Mouse (Mus musculus) right cerebral cortex, postnatal 4 days (tissue): ENCODE data around the gene Lgr4.

Experiments
- DNase-seq: peaks from one replicate; pipeline ENCODE4 v3.0.0-alpha.2; 2022

Gene Lgr4

DNA sequence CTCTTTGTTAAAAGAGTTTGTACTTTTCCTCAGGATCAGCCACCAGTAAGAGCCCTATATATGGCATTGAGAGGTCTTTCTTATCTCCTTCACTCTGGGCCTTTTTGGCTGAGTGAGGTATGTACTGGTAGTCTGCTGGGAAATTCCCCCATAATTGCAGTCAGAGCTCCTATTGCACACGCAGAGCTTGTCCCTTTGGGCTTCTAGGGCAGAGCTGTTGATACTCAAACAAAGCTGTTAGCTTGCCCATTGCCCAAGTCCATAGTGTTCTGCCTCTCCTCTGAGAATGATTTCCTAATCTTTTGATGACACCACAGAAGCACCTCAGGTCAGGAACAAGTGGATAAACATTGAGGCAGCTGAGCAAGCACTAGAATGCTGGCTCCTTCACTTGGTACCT, 67.5 kb downstream of the Lgr4 start:
- no peak for DNase-seq

DNA sequence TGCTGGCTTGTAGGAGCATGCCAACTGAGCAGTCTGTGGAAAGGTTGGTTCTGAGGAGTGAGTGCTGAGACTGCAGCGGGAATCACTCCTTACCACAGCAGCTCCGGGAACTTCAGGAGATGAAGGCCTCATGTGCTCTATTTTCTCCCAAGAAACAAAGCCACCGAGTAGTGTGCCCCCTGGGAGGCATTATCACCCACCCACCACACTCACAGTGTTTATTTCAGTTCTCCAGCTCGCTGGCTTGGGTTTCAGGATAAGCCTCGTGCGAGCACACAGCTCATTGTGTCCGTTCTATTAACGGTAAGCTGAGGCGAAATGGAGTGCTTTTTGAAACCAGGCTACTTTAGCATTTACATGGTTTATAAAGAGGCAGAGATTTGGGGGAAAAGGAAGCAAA, 68.1 kb downstream of the Lgr4 start:
- DNase-seq, result no peak

DNA sequence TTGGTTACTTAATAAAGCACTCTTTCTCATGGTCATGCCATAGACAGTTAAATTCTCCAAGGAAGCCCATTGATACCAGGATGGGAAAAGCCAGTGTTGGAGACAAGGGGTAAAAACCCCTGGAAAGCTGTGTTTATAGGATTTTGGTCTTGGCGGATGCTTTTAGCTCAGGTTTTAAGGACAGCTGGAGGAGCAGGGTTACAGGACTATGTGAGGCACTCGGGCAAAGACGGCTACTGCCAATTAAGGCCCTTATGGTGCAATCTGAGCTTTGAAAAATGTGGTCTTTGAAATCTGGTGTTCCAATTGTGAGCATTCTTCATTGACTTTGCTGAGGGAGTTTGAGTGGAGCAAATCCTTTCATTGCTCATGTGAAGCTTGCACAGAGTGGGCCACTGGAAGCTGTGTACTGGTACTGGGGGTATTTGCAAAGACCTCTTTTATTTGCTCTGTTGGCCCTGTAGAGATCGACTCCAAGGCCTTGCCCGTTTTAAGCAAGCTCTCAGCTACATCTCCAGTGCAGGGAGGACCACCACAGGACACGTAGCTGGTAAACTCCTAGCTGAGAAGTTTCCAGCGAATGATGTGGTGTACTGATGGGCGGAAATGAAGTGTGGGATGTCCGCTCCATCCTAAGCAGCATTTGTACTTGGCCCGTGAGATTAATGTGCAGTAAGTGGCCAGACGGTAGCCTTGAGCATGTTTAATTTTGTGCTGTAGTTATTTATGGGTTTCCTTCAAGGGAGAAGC, 68.8 kb downstream of the Lgr4 start:
- DNase-seq, result no peak

DNA sequence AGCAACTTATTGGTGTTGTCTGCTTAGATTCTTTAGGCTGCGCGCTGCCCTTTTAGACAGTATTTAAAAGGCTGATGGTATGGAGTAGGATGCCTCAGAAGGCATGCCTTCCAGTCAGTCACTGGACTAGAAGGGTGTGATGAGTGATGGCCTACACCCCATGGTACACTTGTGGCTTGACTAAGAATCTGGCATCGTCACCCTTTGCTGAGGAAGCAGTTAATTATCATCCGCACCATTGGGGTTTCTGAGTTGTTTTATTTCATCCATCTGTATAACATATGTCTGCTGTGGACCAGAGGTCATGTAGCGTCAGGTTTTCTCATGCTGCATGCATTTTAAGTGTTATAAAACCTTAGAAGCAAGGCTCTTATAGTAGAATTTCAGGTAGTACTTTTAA, 70.5 kb downstream of the Lgr4 start:
- no peak for DNase-seq

DNA sequence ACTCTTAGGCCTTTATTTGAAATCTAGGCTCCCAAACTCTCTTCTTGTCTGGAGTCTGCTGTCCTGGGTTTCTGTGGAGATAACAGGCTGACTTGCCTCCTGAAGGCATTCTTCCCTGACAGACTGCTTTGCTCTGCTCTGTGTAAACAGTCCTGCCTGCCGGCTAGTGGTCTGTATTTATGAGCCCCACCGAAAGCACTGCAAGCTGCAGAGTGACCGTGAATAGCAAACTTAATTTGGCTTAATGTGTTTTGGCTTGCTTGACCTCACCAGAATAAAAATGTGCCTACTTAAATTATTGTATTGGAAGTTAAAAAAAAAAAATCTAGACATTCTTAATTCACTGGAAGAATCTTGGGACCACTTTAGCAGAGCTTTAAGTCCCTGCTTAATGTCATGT, 71.7 kb downstream of the Lgr4 start:
- no peak for DNase-seq

DNA sequence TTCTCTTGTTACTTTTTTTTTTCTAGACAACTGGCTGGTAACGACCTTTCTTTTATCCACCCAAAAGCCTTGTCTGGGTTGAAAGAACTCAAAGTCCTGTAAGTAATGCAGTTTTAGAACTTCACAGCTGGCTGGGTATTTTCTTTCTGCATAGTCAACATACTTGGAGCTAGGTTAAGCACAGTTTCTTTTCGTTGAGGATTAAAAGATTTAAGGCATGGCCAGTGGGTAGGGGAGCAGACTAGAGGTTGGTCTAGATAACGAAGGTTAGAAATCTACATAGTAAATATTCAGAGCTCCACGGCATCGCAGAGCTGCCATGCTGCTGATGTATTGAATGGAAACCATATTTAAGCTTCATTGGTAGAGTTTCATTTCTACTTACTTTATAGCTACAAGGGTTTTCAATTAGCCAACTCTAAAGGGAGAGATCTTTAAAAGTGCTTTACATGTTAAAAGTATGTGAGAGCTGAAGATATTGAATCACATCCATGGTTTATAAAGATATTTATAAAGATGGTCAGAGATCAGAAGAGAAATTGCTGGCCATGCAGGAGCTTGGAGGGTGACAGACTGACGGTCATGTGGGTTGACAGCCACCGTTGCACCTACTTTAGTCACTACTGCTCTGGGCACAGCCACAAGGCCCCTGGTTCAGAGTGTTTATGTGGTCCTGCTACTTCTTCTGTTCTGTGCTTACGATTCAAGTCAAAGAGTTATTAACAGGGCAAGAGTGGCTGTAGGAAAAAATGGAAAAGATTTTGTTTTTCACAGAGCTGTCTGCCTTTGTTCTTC, 72.4 kb downstream of the Lgr4 start:
- no peak for DNase-seq

DNA sequence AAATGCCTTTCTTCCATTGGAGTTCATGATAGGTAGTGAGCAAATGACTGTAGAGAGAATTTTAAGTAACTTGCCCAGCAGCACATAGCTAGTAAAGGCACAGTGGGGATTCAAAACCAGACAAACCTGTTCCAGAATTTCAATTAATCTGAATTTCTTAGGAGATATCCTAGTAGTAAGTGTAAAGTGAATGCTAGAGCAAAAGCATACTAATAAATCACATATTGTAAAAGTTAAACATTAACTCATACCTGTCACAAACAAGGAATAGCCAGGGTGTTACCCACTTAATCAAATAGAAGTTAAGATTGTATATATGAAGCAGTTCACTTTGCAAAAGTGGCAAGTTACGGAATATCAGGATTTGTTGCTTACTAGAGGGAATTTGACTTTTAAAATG, 74.3 kb downstream of the Lgr4 start:
- DNase-seq, result no peak

DNA sequence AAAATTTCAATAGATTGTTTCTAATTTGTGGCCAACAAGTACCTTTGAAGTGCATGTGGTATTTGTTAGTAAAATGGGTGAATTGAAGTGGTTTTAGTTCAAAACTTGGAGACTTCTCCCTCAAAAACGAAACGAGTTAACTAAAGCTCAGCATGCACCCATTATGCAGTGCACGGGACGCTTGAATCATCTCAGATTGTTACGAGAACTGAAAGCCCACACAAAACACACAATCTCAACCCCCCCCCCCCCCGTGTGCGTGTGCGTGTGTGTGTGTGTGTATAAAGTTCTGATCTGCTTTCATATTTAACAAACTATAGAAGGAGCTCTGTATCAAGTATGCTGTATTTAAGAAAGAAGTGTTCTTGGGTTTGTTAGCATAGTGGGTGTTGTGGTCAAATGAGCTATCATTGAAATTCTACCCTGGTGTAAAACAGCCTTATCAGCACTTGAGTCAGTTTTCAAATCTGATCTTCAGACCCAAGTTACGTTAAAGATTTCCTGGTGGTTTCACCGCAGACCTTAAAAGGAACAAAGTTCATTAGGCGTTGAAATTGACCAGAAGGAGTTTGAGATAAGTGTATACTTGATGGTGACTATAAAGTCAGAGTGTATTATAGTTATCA, 75.1 kb downstream of the Lgr4 start:
- no peak for DNase-seq

DNA sequence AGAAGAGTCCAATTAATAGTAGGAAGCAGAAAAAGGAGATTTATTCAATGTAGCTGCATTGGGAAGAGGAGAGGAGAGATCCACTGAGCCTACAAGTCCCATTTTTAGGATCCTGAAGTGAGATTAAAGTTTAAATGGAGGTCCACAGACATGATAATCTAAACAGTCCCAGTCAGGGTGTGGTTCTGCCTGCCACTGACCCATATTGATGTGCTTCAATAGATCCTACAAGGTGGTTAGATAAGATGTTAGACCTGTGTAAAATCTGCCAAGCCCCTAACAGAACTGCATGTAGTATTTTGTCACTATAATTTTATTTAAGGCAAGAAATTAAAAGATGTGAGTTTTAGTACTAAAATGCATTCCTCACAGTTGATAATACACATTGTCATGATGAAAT, 76.0 kb downstream of the Lgr4 start:
- DNase-seq, result no peak

DNA sequence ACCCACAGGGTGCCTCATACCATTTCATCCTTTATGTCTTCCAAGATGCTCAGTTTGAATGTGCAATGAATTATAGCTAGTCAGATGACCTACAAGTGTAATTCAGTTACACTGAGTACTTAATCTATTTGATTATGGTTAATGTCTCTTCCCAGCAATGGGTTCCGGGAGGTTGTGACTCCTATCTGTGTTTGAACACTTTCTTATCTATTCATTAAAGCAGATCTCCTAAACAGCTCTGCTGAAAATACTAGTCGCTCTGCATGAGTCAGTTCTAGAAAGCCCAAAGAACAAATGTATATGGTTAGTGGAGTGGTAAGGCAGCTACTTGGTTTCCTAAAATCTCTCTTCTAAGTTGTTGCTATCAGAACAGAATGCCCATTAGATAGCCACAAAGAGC, 77.6 kb downstream of the Lgr4 start:
- DNase-seq, result no peak

DNA sequence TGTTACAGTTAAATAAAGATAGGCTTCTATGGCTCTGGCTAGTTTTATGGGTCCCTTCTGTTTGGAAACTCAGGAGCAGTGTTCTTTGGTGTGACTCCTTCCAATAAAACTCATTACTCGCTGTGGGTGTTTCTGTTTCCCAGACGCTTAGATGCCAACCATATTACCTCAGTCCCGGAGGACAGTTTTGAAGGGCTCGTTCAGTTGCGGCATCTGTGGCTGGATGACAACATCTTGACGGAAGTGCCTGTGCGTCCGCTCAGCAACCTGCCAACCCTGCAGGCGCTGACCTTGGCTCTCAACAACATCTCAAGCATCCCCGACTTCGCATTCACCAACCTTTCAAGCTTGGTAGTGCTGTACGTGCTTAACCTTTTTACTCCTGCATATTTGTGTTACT, 79.0 kb downstream of the Lgr4 start:
- no peak for DNase-seq

DNA sequence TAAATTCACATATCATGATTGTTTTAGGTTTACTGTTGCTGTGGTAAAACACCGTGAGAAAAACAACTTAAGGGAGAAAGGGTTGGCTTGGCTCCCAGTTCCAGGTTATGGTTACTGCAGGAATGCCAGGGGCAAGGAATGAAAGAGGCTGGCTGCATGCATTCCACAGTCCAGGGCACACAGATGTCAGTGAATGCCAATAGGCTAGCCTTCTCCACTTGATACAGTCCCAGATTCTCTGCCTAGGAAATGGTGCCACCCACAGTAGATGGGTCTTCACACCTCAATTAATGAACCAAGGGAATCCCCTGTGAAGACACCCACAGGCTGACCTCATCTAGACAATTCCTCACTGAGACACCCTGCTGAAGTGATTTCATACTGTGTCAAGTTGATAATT, 87.2 kb downstream of the Lgr4 start:
- no peak for DNase-seq

DNA sequence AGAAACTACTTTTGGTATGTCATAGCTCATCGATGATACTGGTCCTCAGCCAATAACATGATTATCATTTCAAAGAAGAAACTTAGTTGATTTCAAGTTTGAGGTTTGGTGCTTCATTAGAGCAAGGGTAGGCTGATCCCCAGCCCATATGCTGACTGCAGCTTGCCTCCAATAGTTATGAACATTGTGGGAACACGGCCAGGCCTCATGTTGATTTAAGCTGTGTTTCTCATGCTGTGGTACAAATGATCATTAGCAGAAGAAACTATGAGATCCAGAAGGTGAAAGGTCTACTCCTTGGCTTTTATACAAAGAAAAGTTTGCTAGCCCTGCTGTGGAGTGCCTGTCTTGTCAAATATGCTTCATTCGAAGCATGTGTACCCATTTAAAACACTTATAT, 87.7 kb downstream of the Lgr4 start:
- DNase-seq, result no peak

DNA sequence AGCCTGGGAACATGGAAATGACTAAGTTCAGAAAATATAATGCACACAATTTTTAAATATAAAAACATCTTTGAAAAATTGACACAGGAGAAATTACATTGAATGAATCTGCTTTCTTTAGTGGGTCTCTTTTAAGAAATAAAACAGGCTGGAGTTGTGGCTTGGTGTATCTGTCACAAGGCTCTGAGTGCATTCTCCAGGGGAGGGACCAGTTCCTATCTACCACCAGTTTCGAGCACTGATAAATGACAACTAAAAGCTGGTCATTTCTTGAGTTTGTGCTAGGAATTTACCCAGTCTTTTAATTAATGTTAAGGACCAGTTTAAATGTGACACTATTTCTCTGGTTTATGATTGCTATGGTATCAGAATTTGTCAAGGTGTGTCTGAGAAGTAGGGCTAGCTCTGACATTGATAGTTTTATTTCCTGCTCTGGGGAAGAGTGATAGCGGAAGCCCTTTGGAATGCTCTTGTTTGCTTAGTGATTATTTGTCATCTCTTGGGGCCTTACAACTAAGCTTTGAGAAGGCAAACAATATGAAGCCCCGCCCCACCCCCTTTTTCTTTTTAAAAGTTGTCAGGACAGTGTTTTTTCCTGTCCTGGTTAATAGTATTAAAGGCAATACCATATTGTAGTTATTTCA, 88.3 kb downstream of the Lgr4 start:
- DNase-seq, result no peak

DNA sequence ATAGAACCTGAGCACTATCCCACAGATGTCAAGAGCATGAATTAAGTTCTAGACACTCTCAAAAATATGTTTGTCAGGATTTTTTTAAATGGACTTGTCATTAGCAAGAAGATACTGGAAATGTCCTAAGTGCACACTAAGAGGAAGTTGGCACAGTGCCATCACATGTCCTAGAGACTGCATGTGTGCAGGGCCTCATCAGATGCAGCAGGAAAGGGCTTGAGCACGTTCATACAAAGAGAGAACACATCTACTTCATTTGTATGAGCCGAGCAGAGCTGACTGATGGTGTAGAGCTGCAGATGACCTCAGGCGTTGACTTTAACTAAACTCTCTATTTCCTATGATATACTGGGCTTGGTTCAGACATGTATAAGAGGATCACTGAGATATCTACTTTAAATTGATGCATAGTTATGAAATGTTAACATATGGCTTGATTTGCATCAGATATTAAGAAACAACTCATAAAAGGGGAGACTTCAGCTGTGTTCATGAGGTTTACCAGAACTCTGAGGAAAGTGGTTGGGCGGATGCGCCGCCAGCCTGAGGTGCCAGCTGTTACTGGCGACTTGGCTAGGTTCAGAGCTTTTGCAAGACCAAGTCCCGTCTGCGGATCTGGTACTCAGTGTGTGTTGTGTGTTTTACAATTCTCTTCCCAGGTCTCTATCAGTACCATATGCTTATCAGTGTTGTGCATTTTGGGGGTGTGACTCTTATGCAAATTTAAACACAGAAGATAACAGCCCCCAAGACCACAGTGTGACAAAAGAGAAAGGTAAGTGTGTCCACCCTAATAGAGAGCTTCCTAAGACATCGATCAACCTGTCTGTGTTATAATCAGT, 90.2 kb downstream of the Lgr4 start:
- DNase-seq, result no peak

DNA sequence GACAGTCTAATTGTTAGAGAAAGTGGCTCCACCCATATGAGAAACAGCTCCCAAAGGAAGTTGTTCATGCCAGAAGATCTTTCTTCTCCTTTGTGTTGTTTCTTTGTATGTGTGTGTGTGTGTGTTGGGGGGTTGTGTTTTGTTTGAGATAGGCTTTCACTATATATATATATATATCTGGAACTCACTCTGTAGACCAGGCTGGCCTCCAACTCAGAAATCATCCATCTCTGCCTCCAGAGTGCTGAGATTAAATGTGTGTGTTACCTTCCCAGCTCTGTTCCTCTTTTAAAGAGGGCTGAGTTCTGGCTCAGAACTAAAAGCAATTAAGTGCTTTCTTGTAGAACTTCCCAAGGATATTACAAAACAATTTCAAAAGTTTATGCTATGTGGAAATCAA, 92.0 kb downstream of the Lgr4 start:
- DNase-seq, result no peak

DNA sequence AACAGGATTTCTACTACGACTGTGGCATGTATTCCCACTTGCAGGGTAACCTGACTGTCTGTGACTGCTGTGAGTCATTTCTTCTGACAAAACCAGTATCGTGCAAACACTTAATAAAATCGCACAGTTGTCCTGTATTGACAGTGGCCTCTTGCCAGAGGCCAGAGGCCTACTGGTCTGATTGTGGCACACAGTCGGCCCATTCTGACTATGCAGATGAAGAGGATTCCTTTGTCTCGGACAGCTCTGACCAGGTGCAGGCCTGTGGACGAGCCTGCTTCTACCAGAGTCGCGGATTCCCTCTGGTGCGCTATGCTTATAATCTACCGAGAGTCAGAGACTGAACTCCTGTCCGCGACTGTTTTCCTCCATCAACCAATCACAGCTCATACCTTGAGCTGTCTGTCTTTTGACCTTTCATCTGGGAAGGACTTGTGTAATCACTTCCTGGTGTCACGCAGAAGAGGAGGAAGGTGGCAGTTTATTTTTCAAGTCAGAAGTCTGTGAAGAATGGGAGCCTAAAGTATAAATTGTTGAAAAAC, 94.8 kb downstream of the Lgr4 start:
- DNase-seq, result no peak

DNA sequence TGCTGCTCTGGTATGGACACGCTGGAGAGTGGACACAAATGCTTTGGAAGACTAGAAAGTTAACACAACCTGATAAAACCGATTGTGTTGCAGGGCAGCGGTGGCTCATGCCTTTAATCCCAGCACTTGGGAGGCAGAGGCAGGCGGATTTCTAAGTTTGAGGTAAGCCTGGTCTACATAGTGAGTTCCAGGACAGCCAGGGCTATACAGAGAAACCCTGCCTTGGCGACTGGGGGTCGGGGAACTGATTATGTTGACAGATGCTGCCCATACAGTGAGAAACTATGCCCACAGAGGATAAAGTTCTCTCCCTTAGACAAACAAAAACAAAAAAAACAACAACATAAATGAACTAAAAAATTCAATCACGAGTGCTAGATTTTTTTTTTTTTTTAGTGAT, 99.6 kb downstream of the Lgr4 start:
- DNase-seq, result no peak

DNA sequence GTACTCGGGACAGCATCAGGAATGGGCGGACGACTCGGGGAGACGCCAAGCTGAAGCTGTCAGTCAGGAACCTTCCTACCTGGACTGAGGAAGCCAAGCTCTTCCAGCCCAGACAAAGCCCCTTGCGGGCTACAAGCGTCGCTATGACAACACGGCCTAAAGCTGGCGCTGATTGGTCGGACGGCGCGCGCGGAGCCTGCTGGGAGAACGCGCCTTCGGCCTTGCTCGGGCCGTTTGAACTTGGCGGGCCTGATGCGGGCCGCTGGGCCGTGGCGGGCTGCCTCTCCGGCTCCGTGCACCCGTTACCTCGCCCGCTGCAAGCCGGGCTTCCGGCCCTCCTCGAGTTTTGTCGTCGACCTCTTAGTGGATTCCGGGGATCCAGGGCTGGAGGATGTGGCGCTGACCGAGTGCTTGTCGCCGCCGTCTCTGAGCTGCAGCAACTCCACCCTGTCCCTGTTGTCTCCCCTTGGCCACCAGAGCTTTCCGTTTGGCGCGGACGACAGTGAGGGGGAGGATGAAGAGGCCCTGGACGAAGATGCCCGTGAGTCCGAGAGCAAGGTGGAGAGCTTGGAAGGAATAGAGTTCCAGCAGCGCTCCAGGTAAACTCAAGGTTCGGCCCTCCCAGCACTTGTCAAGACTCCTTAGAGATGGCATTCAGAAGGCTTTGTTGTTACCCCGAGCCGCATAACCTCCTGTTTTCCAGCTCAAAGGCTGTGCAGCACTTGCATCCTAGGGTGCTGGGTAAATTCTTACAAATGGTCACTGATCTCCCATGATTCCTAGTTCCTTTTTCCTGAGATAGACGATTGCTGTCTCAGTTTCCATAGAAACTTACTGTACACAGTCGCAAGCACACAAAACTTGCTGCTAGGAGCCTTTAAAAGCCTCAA, 100.4 kb downstream of the Lgr4 start, which contains the start of gene Ccdc34:
Gene Ccdc34 (plus strand): TSS at position 202 of the 890 bp plus-strand sequence.
- DNase-seq, result peak; percentile 89

DNA sequence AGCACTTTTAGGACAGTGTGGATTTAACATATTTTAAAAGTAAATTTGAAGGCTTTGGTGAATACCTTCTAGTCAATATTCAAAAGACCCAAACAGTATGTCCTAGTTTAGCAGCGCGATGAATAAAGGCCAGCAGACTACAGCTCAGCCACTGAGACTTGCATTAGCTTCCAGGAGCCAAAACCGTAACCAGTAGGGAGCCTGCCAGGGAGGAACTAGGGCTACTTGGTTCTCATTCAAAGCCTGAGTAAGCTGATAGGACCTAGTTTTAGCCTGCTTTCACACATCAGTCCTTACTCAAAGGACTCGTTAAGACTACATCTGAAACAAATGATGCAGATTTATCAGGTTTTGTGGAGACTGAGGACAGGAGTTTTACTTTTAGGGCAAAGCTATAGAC, 102.2 kb downstream of the Lgr4 start:
- no peak for DNase-seq

DNA sequence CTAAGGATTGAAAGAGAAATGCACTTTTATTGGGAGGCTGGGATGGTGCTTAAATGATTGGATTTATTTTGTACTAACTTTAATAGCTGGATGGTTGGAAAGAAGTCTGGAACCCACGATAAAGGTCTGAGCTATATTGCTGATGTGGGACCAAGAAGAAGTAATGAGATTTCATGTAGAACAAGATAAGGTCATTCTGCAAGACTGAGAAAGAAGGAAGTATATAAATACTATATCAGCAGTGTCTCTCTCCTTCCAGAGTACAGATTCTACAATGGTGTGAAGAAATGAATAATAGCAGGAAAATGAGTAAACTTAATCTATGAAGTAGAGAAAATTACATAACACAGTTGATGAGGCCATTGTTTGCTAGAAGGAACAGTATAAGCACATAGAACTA, 103.0 kb downstream of the Lgr4 start:
- DNase-seq, result no peak
